Mouse (Mus musculus) layer of hippocampus, postnatal 25 days (tissue): ENCODE results near the gene Bhlhe23. TPM values are rescaled to one million over a fixed set of nuclear protein-coding genes. Genes with fewer than 3 reads are reported as not detected.

Source experiments
- DNase-seq, 2 experiments: peaks; one replicate each; pipeline ENCODE4 v3.0.0; 2022; ENCODE audit warnings: mixed read lengths in 2 of 2, low spot score in 1 of 2; ENCODE audit errors: extremely low spot score in 1 of 2
- total RNA-seq, 2 experiments: library from RNA; stranded (reverse); gene quantifications; 2 replicates each; pipeline ENCODE4 v1.2.3; 2021

The Bhlhe23 gene
- total RNA-seq, 2 experiments from 2014 or later: not detected

GRCm38 (mm10) chr2:180727613-180728021 is 49.1 kb downstream of the Bhlhe23 start:
- DNase-seq: no peak

DNA sequence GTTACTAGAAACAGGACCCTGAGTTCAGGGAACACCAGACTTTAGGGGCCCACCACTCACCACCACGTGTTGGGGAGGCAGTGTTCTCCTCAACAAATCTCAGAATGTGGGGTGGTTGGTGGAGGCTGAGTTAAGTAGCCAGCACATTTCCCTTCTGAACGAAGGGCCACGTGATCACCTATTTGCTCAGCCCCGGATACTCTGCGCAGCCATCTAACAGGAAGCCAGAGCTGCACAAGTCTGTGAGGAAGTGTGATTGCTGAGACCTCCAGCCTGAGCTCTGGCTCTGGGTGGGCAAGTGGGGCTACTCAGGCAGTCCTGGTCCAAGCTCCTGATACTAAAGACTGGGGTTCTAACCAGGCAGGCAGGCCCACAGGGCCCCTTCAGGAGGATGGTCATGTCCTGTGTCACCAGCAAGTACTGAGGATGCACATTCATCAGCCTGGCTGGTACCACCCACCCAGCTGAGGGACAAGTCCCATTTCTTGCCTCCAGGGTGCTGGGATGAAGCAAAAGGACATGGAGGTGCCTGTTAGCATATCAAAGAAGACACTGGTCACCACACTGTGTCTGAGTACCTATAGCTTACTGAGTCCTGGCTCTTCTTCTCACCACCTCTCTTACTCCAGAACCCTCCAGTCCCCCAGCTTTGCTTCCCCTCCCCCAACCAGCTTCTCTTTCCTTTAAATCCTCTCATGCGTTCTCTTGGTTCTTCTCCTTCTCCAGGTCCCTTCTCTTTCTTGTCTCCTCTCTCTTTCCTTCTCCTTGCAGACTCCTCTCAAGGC is 49.9 kb downstream of the Bhlhe23 start:
- DNase-seq: no peak

GRCm38 (mm10) chr2:180725856-180726629 is 50.7 kb downstream of the Bhlhe23 start:
- no peak for DNase-seq

GRCm38 (mm10) chr2:180725414-180725778 is 51.3 kb downstream of the Bhlhe23 start:
- DNase-seq: no peak

- DNase-seq: no peak
Observed at GRCm38 (mm10) chr2:180724585-180725413, 51.9 kb downstream of the Bhlhe23 start, which contains the start of gene Slc17a9. Gene Slc17a9, plus strand, starts transcription at chr2:180725263.

Other genes with a start within 250 kb of the Bhlhe23 start
- 10 to 100 TPM; 17.8 to 21.2 TPM for gene Mrgbp, start 195.6 kb downstream of the Bhlhe23 start, total RNA-seq
- gene Ogfr, start 187.7 kb downstream of the Bhlhe23 start, total RNA-seq: 10 to 100 TPM; 43.2 to 45.6 TPM
- gene Col9a3, start 179.1 kb downstream of the Bhlhe23 start, total RNA-seq: 10 to 100 TPM; 15.5 to 16.0 TPM
- under 1 TPM; 0.42 to 0.49 TPM for gene Tcfl5, start 134.2 kb downstream of the Bhlhe23 start, total RNA-seq
- gene Dido1, start 66.9 kb downstream of the Bhlhe23 start, total RNA-seq: 10 to 100 TPM; 51.1 to 59.6 TPM
- 10 to 100 TPM; 60.5 to 62.2 TPM for gene Gid8, start 66.8 kb downstream of the Bhlhe23 start, total RNA-seq
- gene Slc17a9, start 51.6 kb downstream of the Bhlhe23 start, total RNA-seq: under 1 TPM; 0.12 to 0.52 TPM
- gene Ythdf1, start 144.0 kb upstream of the Bhlhe23 start, total RNA-seq: 10 to 100 TPM; 58.7 to 62.5 TPM
- under 1 TPM in 1 of 2 experiments, not detected in 1; 0.22 TPM for gene Birc7, start 152.1 kb upstream of the Bhlhe23 start, total RNA-seq
- 10 to 100 TPM; 62.0 to 63.2 TPM for gene Nkain4, start 177.8 kb upstream of the Bhlhe23 start, total RNA-seq
- 100 to 1,000 TPM; 132 to 136 TPM for gene Arfgap1, start 190.3 kb upstream of the Bhlhe23 start, total RNA-seq
- gene Col20a1, start 209.6 kb upstream of the Bhlhe23 start, total RNA-seq: 1 to 10 TPM; 1.3 to 3.0 TPM